Mouse (Mus musculus): ENCODE measurements at regions not wholly inside any gene's neighbourhood (a gene's known extent, or its start where the extent isn't known, plus 50 kb on each side); places are given as distances from the start of the nearest gene placed in this dataset.

DNA sequence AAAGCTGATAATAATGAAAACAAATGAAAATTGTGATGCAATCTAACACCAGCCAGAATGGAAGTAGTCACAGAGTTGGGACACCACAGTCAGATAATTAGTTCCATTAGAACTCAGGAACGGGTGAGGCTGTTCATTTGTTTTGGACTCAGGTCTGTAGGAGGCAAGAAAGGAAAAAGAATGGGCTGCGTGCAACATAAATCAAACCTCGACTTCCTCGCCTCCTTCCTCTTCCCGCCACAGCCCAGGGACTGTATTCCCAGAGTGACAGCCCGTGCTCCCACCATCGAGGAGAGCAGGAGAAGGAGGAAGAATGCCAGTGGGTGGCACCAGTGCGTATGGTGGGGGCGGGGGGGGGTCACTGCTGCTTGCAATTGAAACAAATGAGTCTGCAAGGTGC is 339.2 kb upstream of the 4930535I16Rik start:
- in situ Hi-C loops (cut with MboI; ENCODE audit: unreplicated experiment in 2 of 2) = no loop called here

DNA sequence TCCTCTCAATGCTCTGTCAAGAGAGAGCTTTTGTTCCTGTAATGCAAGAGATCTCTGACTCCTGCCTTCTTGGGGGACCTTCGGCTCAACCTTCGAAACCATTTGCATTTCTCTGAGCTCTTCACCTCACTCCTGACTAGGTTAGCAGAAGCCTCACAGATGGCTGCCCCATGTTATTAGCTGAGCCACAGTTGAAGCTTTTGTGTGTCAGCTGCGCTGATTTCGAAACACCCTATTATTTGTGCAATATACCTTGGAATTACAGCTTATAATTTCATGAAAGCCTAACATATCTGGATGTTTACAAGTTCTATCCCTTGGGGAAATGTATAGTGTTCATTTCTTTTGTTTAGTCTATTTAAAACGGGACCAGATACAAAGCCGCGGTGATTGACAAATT is 338.7 kb upstream of the 4930535I16Rik start:
- in situ Hi-C loops (cut with MboI; ENCODE audit: unreplicated experiment in 2 of 2) = no loop called here

- in situ Hi-C loops (cut with MboI; ENCODE audit: unreplicated experiment in 2 of 2) = no loop called here
These were observed 337.3 kb upstream of the 4930535I16Rik start for GRCm38 (mm10) chr4:124255183-124255543.

DNA sequence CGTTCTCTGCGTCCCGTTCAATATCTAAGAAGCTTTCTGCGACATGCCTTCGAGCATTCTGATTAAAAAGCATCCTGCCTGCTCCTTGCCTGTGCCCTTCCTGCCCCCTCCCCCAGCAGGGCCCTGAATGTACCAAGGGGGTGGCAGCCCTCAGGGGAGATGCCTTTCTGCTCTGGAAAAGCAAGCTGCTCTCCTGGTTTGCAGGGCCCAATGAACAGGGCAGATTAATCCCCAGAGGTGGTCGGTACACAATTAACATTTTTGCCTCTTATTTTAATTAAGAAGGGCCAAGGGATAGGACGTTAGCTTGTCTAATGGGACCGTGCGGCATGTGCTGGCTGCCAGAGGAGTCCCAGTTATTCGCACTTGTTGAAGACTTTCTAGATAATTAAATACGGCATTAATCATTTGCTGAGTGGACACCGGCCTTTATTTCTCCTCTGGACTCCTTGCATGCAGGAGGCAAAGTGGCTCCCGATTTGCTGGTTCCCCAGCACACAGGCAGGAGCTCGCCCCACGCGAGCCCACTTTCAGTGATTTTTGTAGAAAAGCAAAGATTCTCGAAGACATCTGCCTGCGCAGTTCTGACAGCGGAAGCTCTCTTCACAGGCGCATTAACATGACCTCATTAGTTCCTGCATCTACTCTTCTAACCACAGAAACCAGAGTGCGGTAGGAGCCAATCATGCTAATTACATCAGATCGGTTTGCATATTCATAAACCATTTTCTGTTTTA is 336.8 kb upstream of the 4930535I16Rik start:
- in situ Hi-C loops (cut with MboI; ENCODE audit: unreplicated experiment in 2 of 2) = no loop called here

- in situ Hi-C loops (cut with MboI; ENCODE audit: unreplicated experiment in 2 of 2) = no loop called here
These were observed 323.8 kb upstream of the 4930535I16Rik start for GRCm38 (mm10) chr4:124241600-124241999.

- in situ Hi-C loops (cut with MboI; ENCODE audit: unreplicated experiment in 2 of 2) = no loop called here
These were observed 318.7 kb upstream of the 4930535I16Rik start for GRCm38 (mm10) chr4:124236476-124236875.

- in situ Hi-C loops (cut with MboI; ENCODE audit: unreplicated experiment in 2 of 2) = no loop called here
These were observed 310.7 kb upstream of the 4930535I16Rik start for GRCm38 (mm10) chr4:124228537-124228936.

GRCm38 (mm10) chr4:124223646-124224500 is 306.1 kb upstream of the 4930535I16Rik start:
- in situ Hi-C loops (cut with MboI; ENCODE audit: unreplicated experiment in 2 of 2) = no loop called here

GRCm38 (mm10) chr4:124221736-124222135 is 303.9 kb upstream of the 4930535I16Rik start:
- in situ Hi-C loops (cut with MboI; ENCODE audit: unreplicated experiment in 2 of 2) = no loop called here

GRCm38 (mm10) chr4:124217206-124217605 is 299.4 kb upstream of the 4930535I16Rik start:
- in situ Hi-C loops (cut with MboI; ENCODE audit: unreplicated experiment in 2 of 2) = no loop called here

- in situ Hi-C loops (cut with MboI; ENCODE audit: unreplicated experiment in 2 of 2) = no loop called here
These were observed 298.5 kb upstream of the 4930535I16Rik start for GRCm38 (mm10) chr4:124216351-124216750.

DNA sequence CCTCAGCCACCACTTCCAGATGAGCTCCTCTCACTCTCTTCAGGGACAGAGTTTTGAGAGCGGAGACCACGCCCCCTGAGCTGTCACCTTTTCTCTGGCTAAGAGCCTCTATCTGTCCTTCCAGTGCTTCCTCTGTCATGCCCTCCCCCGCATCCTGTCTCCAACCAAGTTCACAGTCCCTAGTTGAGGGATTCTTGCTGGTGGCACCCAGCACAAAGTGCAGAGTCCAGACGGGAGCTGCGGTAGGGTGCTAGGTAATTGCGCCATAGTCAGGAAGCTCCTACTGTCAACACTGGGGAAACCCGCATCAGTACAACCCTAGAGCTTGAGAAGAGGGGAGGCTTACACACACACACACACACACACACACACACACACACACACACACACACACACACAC is 297.3 kb upstream of the 4930535I16Rik start:
- in situ Hi-C loops (cut with MboI; ENCODE audit: unreplicated experiment in 2 of 2) = no loop called here

GRCm38 (mm10) chr4:124210103-124210502 is 292.3 kb upstream of the 4930535I16Rik start:
- in situ Hi-C loops (cut with MboI; ENCODE audit: unreplicated experiment in 2 of 2) = no loop called here

DNA sequence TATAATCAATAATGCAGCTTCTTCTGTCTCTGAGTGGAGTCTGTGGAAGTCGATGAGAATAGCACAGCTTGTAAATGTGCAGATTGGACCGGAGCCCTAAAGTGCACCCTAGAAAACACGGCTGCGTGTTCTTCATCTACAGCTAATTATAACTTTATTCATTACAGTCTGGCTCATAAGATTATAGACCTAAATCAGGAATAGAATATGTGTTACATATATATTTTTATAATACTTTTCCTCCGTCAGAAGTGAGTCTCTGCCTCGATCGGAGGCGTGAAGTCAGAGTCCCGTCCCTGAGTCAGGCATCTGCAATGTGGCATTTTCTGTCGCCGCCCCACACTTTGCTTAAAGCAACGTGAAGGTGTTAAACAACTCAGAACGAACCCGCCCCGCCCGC is 288.7 kb upstream of the 4930535I16Rik start:
- in situ Hi-C loops (cut with MboI; ENCODE audit: unreplicated experiment in 2 of 2) = no loop called here

- in situ Hi-C loops (cut with MboI; ENCODE audit: unreplicated experiment in 2 of 2) = no loop called here
These were observed 285.9 kb upstream of the 4930535I16Rik start for GRCm38 (mm10) chr4:124203736-124204135.

- in situ Hi-C loops (cut with MboI; ENCODE audit: unreplicated experiment in 2 of 2) = no loop called here
These were observed 282.3 kb upstream of the 4930535I16Rik start for GRCm38 (mm10) chr4:124199884-124200844.

GRCm38 (mm10) chr4:124198832-124199231 is 281.0 kb upstream of the 4930535I16Rik start:
- in situ Hi-C loops (cut with MboI; ENCODE audit: unreplicated experiment in 2 of 2) = no loop called here

GRCm38 (mm10) chr4:124196711-124197110 is 278.9 kb upstream of the 4930535I16Rik start:
- in situ Hi-C loops (cut with MboI; ENCODE audit: unreplicated experiment in 2 of 2) = no loop called here

GRCm38 (mm10) chr4:124193059-124193721 is 275.4 kb upstream of the 4930535I16Rik start:
- in situ Hi-C loops (cut with MboI; ENCODE audit: unreplicated experiment in 2 of 2) = no loop called here

GRCm38 (mm10) chr4:124190775-124191174 is 273.0 kb upstream of the 4930535I16Rik start:
- in situ Hi-C loops (cut with MboI; ENCODE audit: unreplicated experiment in 2 of 2) = no loop called here
